Mouse (Mus musculus): ENCODE results near the gene Pkd1.

The Pkd1 gene

GRCm38 (mm10) chr17:24567034-24567779 lies 17.6 kb downstream of the Pkd1 start:
- DNase-seq, result no peak

- DNase-seq, result no peak
Measured at GRCm38 (mm10) chr17:24569837-24570236, 20.2 kb downstream of the Pkd1 start.

GRCm38 (mm10) chr17:24572651-24573245 lies 23.1 kb downstream of the Pkd1 start:
- no peak for DNase-seq

- no peak for DNase-seq
Measured at GRCm38 (mm10) chr17:24573811-24574210, 24.2 kb downstream of the Pkd1 start.

GRCm38 (mm10) chr17:24579532-24579931 lies 29.9 kb downstream of the Pkd1 start:
- DNase-seq, result no peak

- no peak for DNase-seq
Measured at GRCm38 (mm10) chr17:24580287-24580686, 30.7 kb downstream of the Pkd1 start.

GRCm38 (mm10) chr17:24583599-24584460 lies 34.2 kb downstream of the Pkd1 start:
- no peak for DNase-seq

GRCm38 (mm10) chr17:24584520-24584919 lies 34.9 kb downstream of the Pkd1 start:
- DNase-seq, result no peak

GRCm38 (mm10) chr17:24586532-24586931 lies 36.9 kb downstream of the Pkd1 start:
- DNase-seq, result no peak

GRCm38 (mm10) chr17:24590943-24591342 lies 41.3 kb downstream of the Pkd1 start:
- DNase-seq, result no peak

GRCm38 (mm10) chr17:24591695-24592094 lies 42.1 kb downstream of the Pkd1 start:
- no peak for DNase-seq

GRCm38 (mm10) chr17:24593248-24593647 lies 43.6 kb downstream of the Pkd1 start:
- no peak for DNase-seq

- no peak for DNase-seq
Measured at GRCm38 (mm10) chr17:24593992-24594890, 44.6 kb downstream of the Pkd1 start.

- DNase-seq, result no peak
Measured at GRCm38 (mm10) chr17:24595126-24596072, 45.8 kb downstream of the Pkd1 start.

- DNase-seq, result no peak
Measured at GRCm38 (mm10) chr17:24596073-24596466, 46.4 kb downstream of the Pkd1 start.

- DNase-seq, result no peak
Measured at GRCm38 (mm10) chr17:24596471-24597183, 47.0 kb downstream of the Pkd1 start.

GRCm38 (mm10) chr17:24597989-24598388 lies 48.4 kb downstream of the Pkd1 start:
- no peak for DNase-seq

GRCm38 (mm10) chr17:24600502-24600901 lies 50.9 kb downstream of the Pkd1 start:
- no peak for DNase-seq

GRCm38 (mm10) chr17:24603961-24604360 lies 54.3 kb downstream of the Pkd1 start:
- no peak for DNase-seq

- DNase-seq, result no peak
Measured at GRCm38 (mm10) chr17:24604557-24604956, 54.9 kb downstream of the Pkd1 start.

GRCm38 (mm10) chr17:24608370-24608769 lies 58.7 kb downstream of the Pkd1 start:
- DNase-seq, result no peak

All from B cell, adult 2 months (primary cell).